Mouse (Mus musculus) cerebellum, adult 11-12 months (tissue): ENCODE results near the gene Chrna10.

Experiments used
- DNase-seq: peaks from one replicate; pipeline ENCODE4 v3.0.0; 2022

Gene Chrna10

DNA sequence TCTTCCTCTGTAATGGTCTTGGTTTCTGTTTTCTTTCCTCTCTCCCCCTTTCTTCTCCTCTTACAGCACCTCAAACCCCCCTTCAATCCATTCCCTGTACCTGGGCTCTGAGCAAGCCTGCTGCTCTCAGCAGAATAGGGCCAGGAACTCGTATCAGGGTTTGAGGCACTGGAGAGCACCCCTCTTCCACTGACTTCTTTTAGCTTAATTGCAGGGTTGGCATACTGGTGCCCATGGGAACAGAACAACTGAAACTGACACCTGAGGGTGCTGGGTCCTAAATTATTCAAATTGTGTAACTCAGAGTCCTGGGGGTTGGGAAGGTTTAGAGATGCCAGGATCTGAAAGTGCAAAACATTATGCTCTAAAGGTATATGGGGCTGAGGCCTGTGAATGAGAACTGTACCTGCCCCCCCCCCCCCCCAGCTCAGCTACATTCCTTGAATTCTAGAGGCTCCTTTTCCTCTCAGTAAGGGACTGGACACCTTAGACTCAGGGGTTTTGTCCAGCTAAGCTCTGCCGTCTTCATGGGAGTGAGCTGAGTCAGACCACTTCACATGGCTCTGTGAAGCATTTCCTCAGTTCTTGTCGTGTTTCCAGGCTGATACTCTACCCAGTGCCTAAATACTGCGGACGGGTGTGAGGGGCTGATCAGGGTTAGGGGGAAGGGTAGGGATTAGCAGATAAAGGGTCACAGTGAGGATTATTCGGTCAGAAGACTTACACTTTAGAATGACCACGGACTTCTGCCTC, at the start of gene Chrna10:
Gene Chrna10 (minus strand): TSS at position 250 of the 753 bp plus-strand sequence.
- DNase-seq = no peak

DNA sequence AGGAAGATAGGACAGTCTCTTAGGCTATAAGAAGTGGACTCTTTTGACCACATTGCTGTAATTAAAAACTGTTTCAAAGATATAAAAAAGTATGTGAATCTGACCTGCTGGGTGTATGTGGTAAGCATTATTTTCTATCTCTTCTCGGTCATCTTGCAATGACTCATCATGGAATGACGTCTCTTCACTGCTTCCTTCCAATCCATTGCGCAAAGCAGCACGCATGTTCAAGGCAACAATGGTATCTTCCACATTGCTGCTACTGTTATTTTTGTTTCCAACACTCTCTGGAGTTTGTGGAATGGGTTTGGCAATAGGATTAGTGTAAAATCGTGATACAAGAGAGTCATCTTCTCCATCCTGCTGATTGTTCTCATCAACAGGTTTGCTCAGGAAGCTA, 37.1 kb upstream of the Chrna10 start:
- no peak for DNase-seq

DNA sequence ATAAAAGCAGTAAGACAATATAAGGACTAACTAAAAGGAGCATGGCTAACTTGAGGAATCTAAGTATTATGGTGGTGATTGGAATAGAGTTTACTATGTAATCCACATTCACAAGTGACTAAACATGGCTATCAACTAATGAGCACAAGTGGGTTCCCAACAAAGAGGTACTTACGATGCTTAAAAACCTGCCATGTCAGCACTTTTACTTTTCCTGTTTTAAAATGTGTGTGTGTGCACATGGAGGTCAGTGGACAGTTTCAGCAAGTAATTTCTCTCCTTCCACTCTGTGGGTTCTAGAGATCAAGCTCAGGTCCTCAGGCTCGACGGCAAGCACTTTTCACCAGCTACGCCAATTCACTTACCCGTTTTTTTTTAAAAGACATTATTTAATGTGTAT, 21.3 kb upstream of the Chrna10 start:
- no peak for DNase-seq

DNA sequence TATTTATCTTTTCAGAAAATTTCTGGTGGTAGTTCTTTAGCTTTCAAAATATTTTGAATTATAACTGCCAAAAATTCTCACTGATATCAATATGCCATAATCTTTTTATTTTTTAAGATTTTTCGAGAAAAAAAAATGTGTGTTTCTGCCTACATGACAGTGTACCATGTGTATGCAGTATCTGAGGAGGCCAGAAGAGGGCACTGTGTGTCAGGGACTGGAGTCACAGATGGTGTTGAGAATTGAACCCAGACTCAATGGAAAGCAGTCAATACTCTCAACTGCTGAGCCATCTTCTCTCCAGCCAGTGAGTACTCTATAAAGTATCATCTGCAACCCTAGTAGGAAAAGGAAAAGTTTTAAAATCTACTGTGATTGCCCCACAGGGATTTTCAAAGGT, 20.8 kb upstream of the Chrna10 start:
- DNase-seq = no peak

DNA sequence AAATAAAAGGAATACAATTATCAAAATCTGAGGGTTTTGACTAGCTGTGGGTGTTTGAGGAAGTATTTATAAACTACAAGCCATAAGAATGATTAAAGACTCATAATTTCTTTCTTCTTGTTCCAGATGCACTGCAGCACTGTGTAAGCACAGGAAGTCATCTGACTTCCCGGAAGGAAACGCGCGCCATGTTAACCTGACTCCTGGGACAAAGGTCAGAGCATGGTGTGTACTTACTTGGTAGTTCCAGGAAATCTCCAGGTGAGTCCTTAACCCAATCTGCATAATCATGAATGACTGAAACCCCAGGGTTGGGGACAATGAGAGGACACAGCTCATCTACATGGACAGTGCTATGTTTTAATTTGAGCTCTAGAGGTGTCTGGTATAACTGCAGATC, 15.8 kb upstream of the Chrna10 start:
- no peak for DNase-seq

DNA sequence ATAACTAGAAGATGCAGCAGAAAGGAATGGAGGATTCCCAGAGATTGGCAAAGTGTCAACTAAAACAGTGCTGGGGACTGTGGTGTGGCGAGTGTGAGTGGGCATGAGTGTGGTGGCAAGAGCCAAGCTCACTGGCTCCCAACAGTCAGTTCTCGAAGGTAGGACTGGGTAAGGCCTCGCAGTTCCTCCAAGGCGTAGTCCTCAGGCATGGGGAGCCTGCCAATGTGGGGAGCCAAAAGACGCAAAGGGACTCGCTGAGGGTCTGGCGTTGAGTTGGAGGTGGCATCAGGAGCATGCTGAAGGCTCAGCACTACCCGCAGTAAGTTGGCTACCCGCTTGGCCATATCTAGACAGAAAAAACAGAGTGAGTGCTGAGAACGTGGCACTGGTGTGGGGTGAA, 3.7 kb upstream of the Chrna10 start:
- no peak for DNase-seq

DNA sequence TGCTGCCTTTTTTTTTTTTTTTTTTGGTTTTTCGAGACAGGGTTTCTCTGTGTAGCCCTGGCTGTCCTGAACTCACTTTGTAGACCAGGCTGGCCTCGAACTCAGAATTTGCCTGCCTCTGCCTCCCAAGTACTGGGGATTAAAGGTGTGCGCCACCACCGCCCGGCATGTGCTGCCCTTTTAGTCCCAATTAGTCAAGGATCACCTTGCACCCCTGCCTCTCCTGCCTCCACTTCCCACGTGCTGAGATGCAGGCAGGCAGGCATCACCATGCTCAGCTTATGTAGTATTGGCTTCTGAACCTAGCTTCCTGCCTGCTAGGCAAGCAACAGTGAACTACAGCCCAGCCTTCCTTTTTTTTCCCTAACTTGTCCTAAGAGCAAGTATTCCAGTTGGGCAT, 754 bp upstream of the Chrna10 start:
- no peak for DNase-seq

DNA sequence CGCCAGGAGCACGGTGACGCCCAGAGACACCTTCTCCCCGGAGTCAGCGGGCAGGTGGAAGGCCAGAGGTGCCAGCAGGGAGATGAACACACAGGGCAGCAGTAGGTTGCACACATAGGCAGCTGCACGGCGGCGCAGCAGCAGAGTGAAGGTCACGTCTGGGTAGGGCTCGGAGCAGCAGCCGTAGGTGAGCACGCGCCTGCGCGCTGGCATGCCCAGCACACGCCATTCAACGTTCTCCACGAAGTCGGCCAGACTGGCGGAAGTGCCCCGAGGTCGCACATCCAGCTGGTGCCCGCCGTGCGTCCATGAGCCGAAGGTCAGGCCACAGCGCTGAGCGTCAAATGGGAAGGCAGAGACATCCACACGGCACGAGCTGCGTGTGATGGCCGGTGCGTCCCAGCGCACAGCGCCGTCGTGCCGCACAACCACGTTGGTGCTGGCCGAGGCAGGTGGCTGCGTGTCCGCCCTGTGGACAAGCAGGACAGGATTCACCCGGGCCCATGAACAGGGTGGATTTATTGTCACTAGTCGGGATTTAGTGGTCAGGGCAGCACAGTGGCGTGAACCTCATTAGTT, 3.4 kb downstream of the Chrna10 start:
- no peak for DNase-seq

DNA sequence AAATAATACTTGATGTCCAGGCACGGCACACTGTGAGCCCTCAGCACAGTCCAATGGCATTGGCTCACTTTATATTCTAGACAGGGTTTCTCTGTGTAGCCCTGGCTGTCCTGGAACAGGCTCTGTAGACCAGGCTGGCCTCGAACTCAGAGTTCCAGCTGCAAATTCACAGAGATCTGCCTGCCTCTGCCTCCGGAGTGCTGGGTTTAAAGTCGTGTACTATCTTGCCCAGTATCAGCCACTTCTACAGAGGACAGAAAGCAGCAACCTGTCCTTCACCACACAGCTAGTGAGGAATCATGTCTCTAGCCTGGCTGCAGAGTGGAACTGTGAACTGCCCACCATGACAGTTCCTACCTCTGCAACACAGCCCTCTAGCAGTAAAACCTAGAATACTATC, 6.9 kb downstream of the Chrna10 start:
- no peak for DNase-seq

DNA sequence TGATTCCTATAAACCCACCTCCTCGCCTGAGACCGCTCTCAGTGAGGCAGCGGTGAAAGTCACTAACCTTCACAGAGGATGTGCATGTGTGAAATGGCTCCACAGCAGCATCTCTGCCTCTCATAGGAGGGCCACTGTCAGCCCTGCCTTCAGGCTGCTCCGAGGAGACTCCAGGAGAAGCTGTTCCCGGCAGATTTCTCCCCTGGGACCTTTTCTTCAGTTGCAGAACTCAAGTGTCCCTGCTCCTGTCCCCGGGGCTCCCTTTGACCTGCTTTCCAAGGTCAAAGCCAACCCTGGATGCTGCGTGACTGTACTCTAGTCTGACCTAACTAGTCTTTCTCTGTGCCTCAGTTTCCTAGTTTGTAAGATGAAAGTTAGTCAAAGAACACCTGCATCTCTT, 7.5 kb downstream of the Chrna10 start, which contains the start of gene Art5:
Gene Art5 (minus strand): TSS at position 319 of the 400 bp plus-strand sequence.
- DNase-seq = no peak

DNA sequence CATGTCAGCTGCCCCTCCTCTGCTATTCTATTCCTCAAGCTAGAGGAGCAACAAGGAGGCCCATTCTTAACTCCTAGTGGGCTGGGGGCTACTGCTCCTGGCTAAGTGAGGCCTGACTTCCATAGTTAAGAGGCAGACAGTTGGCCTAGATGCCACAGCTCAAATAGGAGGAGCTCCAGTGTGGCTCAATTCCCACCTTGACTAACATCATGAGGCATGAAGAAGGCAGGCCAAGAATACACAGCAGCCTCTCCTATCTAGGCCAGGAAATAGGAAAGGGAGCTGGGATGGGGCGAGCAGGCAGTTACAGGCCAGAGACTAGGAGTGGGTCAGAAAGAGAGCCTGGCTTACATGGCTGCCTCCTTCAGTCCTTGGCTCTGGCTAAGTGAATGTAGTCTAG, 8.4 kb downstream of the Chrna10 start:
- no peak for DNase-seq

DNA sequence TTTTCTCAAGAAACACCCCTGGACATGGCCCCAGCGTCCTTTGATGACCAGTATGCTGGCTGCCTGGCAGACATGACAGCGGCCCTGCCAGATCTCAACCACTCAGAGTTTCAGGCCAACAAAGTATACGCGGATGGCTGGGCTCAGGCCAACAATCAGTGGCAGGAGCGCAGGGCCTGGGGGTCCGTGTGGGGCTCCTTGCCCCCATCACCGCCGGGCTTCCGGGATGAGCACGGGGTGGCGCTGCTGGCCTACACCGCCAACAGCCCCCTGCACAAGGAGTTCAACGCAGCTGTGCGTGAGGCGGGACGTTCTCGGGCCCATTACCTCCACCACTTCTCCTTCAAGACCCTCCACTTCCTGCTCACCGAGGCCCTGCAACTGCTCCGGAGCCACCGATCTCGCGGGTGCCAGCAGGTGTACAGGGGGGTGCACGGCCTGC, 9.9 kb downstream of the Chrna10 start:
- DNase-seq = no peak

DNA sequence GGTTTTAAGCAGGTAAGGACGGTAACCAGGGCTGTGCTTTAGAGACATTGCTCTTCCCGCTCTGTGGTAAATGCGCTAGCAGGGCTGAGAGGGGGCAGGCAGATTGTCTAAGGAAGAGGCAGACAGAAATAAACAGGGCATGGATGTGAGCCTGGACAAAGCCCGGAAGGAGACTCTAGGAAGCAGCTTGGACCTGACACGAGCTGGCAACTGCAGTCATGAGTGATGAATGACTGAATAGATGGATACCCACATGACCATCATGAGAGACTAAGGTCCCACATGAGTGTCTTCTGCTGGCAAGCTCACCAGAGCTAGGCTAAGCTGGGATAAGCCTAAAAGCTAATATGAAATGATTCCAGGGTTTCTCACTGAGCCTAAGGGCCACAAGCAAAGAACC, 12.5 kb downstream of the Chrna10 start:
- peak; percentile 66 for DNase-seq

DNA sequence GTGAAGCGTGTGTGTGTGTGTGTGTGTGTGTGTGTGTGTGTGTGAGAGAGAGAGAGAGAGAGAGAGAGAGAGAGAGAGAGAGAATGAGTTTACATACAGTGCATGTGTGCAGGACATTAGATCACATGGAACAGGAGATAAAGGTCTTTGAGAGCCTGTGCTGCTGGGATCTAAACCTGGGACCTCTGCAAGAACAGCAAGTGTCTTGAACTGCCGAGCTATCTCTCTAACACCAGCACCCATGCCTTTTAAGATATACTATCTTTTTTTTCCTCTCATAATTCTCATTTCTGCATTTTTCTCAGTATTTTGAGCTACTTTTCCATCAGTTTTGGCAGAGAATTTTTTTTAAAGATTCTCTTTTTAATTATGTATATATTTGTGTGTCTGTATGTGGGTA, 13.1 kb downstream of the Chrna10 start:
- DNase-seq = no peak

DNA sequence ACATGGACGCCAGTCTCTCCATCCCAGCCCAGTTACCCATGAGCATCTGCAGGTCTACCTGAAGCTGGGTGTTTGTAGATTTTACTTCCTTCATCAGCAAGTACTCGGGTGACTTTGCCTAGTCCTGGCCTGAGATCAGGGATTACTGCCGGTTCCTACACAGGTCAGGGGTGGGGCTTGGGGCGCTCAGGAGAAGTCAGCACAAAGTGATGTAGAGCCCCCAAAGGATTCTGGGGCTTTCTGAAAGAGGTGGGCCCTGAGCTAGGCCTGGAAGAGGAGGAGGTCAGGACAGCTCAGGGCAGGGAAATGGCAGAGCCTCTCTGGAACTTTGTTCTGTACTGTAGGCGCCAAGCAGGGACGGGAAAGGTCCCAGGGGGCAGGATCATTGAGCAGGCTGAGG, 13.9 kb downstream of the Chrna10 start:
- no peak for DNase-seq

DNA sequence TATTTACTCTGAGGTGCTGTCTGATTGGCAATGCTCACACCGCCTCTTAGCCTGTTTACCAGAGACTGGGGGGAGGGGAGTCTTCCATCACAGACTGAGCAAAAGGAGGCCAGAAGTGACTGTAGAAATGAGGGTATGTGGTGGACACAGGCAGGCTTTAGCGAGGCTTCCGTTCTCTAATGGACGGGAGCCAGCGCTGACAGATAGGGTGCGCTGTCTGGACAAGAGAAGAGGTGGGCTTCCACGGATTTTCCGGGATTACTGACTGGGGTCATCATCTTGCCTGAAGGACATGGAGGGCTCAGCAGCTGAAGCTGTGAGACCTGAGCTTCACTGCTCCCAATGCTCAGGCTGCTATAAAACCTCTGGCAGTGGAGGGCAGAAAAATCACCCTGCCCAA, 14.4 kb downstream of the Chrna10 start:
- no peak for DNase-seq

DNA sequence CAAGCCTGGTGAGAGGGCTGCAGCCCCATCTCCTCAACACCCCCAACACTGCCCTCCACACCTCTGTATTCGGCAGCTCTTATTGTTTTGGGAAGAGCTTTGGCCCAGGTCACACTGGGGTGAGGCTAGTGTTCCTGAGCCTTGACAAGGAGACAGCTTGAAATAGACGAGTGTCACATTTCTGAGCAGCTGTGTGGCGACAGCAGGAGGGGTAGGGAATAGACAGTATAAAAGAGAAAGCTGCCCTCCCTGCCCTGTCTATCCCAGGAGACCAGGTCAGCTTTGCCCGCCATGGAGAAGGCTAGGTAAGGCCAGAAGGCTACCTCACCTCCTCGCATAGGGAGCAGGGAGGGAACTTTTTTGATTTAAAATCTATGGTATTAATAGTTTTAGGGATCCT, 15.1 kb downstream of the Chrna10 start, which contains the start of gene Art1:
Gene Art1 (plus strand): TSS at position 257 of the 400 bp plus-strand sequence.
- no peak for DNase-seq

DNA sequence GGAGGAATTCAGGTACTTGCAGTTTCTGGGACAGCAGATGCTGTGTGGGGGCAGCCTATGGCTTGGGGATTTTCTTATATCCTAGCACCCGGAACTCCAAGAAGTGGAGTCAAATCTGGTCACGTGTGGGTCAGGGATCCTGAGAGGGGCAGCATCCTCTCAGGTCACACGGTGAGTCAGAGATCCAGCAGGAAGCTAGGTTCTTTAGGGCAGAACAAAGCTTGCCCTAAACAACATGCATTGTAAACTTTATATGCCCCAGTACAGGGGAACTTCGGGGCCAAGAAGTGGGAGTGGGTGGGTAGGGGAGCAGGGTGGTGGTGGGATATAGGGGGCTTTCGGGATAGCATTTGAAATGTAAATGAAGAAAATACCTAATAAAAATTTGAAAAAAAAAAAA, 15.8 kb downstream of the Chrna10 start:
- no peak for DNase-seq

DNA sequence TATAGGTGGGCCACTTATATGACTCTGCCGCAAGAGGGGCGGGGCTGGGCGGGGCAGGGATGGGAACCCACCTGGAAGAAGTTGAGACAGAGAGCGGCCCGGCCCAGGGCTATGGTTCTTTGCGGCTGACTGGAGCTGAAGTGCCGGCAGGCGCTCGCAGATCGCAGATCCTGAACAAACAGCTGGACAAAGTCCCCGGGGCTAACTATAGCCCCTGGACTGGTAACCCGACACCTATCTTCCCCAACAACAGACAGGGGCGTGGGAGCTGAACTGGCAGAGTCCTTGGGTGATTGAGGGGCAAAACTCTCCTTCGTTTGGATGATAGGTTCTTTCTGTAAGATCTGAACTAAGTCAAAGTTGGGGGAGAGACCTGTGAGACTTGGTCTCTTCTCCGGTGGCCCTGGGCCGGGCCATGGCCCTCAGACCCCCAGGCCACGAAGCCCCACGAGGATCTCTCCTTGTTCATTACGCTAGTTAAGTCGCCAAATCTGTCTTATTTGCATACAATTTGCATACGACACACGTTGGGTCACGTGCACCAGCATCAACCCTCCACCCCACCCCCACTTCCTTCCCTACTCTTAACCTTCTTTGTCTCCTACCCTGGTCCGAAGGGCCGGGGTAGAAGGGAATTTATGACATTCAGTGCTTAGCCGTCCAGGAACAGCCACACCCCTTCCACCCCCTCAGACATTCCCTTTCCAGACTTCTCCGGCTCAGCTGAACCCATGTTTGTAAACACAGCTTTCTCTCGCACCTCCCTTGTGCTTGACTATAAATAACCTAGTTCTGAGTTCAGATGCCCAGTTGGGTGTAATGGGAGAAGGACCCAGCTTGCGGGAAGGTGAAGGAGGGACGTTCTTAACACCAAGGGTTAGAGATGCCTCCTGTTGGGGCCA, 16.6 kb downstream of the Chrna10 start:
- DNase-seq = no peak

DNA sequence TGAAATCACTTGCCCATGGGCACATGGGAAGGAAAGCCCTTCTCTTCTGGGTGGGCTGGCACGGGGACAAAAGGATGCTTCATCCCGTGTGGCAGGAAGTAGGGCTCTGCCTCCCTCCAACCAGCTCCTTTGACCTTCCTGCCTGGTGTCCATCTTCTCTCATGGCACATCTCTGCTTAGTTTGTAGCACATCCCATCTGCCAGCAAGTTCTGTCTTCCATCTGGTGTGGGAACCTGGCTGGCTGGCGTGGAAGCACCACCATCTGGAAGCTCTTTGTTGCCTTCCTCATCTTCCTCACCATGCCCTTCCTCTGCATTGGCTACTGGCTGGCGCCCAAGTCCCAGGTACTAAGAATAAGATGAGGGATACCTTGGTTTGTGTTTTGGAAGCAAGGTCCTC, 29.3 kb downstream of the Chrna10 start:
- peak; percentile 52 for DNase-seq

DNA sequence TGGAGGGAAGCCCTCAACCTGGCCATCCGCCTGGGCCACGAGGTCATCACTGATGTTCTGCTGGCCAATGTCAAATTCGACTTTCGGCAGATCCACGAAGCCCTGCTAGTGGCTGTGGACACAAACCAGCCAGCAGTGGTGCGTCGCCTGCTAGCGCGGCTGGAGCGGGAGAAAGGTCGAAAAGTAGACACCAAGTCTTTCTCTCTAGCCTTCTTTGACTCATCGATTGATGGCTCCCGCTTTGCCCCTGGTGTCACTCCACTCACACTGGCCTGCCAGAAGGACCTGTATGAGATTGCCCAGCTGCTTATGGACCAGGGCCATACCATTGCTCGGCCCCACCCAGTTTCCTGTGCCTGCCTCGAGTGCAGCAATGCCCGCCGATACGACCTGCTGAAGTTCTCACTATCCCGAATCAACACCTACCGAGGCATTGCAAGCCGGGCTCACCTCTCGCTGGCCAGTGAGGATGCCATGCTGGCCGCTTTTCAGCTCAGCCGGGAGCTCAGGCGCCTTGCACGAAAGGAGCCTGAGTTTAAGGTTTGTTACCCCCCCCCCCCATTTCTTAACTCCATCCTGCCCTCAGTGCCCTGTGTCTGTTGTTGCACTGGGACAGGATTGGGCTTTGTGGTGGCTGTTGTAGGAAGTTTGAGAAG, 32.5 kb downstream of the Chrna10 start:
- no peak for DNase-seq

DNA sequence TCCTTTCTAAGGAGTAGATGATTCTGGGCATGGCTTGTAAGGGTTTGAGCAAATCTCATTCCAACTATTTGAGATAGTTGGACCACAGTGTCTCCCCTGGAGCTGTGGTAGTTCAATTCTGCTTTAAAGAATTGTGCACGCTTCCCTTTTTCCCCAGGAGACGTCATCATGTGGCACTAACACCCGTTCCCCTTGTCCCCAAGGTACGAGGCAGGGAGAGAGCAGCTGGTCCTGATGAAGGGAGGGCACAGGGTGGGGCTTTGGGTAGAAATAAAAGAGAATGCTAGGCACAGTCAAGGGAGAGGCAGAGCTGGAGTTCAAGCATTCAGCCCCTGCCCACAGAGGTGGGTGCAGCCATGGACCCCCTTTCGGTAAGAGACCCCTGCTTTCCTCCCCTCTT, 33.8 kb downstream of the Chrna10 start, which contains the start of gene Trpc2:
Gene Trpc2 (plus strand): TSS at position 301 of the 400 bp plus-strand sequence.
- DNase-seq = no peak

DNA sequence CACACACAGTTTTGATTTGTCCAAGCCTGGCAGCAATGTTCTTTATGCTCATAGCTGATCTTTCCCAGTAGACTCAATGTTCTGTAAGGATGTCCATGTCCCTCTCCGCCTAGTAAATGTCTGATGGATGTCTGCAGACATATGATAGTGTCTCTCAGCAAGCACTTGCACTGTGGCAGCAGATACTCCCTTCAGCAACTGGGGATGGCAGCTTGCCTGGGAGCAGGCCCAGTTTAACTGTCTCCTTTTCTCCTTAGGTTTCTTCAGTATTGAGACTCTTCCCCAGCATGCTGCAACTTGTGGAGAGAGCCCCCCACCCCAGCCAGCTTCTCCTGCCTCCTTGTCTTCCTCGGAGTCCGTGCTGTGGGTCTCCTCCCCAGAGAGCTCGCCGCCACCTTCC, 34.8 kb downstream of the Chrna10 start:
- DNase-seq = no peak
